Mouse (Mus musculus) 3T3-L1 (cell line): ENCODE data around the gene Gm4763.
"Not testable (repeated sequence)": the region's sequence is repeated elsewhere in the genome, so short reads cannot be mapped to it uniquely, and the experiment has no call there.

Experiments used
- DNase-seq: peaks from one replicate; pipeline ENCODE4 v3.0.0-alpha.2; 2015; ENCODE audit warnings: low read depth, low spot score

Gene Gm4763

GRCm38 (mm10) chr7:24726808-24727207 is at the start of gene Gm4763:
Gm4763 (minus strand) TSS chr7:24726908.
- not testable (repeated sequence) for DNase-seq

- peak; percentile 2 for DNase-seq
Measured at GRCm38 (mm10) chr7:24776145-24776544, 49.4 kb upstream of the Gm4763 start.

GRCm38 (mm10) chr7:24773942-24774535 is 47.3 kb upstream of the Gm4763 start:
- DNase-seq: no peak

- DNase-seq: no peak
Measured at GRCm38 (mm10) chr7:24771361-24771760, 44.7 kb upstream of the Gm4763 start.

- DNase-seq: no peak
Measured at GRCm38 (mm10) chr7:24762574-24762973, 35.9 kb upstream of the Gm4763 start.

GRCm38 (mm10) chr7:24761161-24761560 is 34.5 kb upstream of the Gm4763 start:
- DNase-seq: no peak

GRCm38 (mm10) chr7:24760211-24760610 is 33.5 kb upstream of the Gm4763 start, which contains the start of gene Cd177:
Cd177 (minus strand) TSS chr7:24760311.
- DNase-seq: no peak

GRCm38 (mm10) chr7:24758520-24758919 is 31.8 kb upstream of the Gm4763 start:
- DNase-seq: no peak

- no peak for DNase-seq
Measured at GRCm38 (mm10) chr7:24753476-24753875, 26.8 kb upstream of the Gm4763 start.

- no peak for DNase-seq
Measured at GRCm38 (mm10) chr7:24751610-24752009, 24.9 kb upstream of the Gm4763 start.

GRCm38 (mm10) chr7:24750695-24751094 is 24.0 kb upstream of the Gm4763 start:
- DNase-seq: no peak

GRCm38 (mm10) chr7:24735970-24736670 is 9.4 kb upstream of the Gm4763 start:
- peak; percentile 4 for DNase-seq

GRCm38 (mm10) chr7:24715039-24715438 is 11.7 kb downstream of the Gm4763 start:
- DNase-seq: no peak

- no peak for DNase-seq
Measured at GRCm38 (mm10) chr7:24708832-24709292, 17.8 kb downstream of the Gm4763 start, which contains the start of gene BC049730. BC049730 (plus strand) TSS chr7:24709242.

GRCm38 (mm10) chr7:24702841-24703240 is 23.9 kb downstream of the Gm4763 start:
- not testable (repeated sequence) for DNase-seq

- not testable (repeated sequence) for DNase-seq
Measured at GRCm38 (mm10) chr7:24697891-24698290, 28.8 kb downstream of the Gm4763 start.

- not testable (repeated sequence) for DNase-seq
Measured at GRCm38 (mm10) chr7:24692693-24693092, 34.0 kb downstream of the Gm4763 start.

- DNase-seq: not testable (repeated sequence)
Measured at GRCm38 (mm10) chr7:24687519-24687918, 39.2 kb downstream of the Gm4763 start.

- not testable (repeated sequence) for DNase-seq
Measured at GRCm38 (mm10) chr7:24684121-24684520, 42.6 kb downstream of the Gm4763 start.

GRCm38 (mm10) chr7:24676575-24676974 is 50.1 kb downstream of the Gm4763 start, which contains the start of gene Tex101:
Tex101 (minus strand) TSS chr7:24676675.
- DNase-seq: no peak

- DNase-seq: no peak
Measured at GRCm38 (mm10) chr7:24671944-24672439, 54.7 kb downstream of the Gm4763 start.
